Mouse (Mus musculus) Patski (cell line): ENCODE measurements around the gene Ift88. TPM values are rescaled to one million over a fixed set of nuclear protein-coding genes. Genes with fewer than 3 reads are reported as not detected.

Source experiments
- ATAC-seq: fragments of 100-300 bp; one replicate; pipeline ENCODE4 v1.8.0; 2021
- CTCF ChIA-PET: fragments of 350-600 bp; sonication (Branson Sonifier 250); formaldehyde crosslinking; loops from one replicate; lab custom pipeline; 2022; ENCODE audit warnings: inconsistent platforms; lab: Charles Lee
- POLR2A ChIA-PET: fragments of 350-600 bp; sonication (Branson Sonifier 250); formaldehyde crosslinking; loops from one replicate; lab custom pipeline; 2022; ENCODE audit warnings: antibody characterized with exemption, inconsistent platforms; lab: Charles Lee
- DNase-seq: peaks from one replicate; pipeline ENCODE4 v3.0.0-alpha.2; 2011; ENCODE audit warnings: low read depth, low spot score
- H3K27me3 ChIP-seq: fragments of 371-371 bp; one replicate; pipeline ENCODE4 v1.5.1; 2021
- CTCF ChIP-seq: fragments of 100-300 bp; IDR thresholded peaks from one replicate; pipeline ENCODE4 v1.5.1; 2021
- in situ Hi-C: fragments of 300-500 bp; cut with MboI; formaldehyde crosslinking; loops from 3 replicates; pipeline ENCODE4 v1.11.1; 2018; ENCODE audit warnings: low pct_unique_long_range_greater_than_20kb, mixed read lengths
- polyA plus RNA-seq: library from polyadenylated mRNA; unstranded; gene quantifications from one replicate; pipeline ENCODE4 v1.2.3, GENCODE M21; 2021

Gene Ift88
- polyA plus RNA-seq, 1 experiment from 2014 or later = 21.4 TPM

GRCm38 (mm10) chr14:57540683-57541082 is 116.8 kb downstream of the Ift88 start:
- ChIA-PET POLR2A (no interaction called here), CTCF (interaction anchor here (1.3 kb wide), 1 partner anchor 15 kb away, joined by 3 read pairs; no protein-coding TSS in a partner anchor)
- no peaks in the 10 kb centered on the region for H3K27me3 ChIP-seq
- ATAC-seq (no peak), DNase-seq (no peak)
- in situ Hi-C loops = no loop called here
- no peak for TF ChIP-seq CTCF

- DNase-seq (no peak), ATAC-seq (no peak)
- ChIA-PET CTCF (no interaction called here), POLR2A (no interaction called here)
- H3K27me3 ChIP-seq = no peaks in the 10 kb centered on the region
- in situ Hi-C loops = no loop called here
- no peak for TF ChIP-seq CTCF
These were observed 118.4 kb downstream of the Ift88 start for GRCm38 (mm10) chr14:57542231-57542630.

GRCm38 (mm10) chr14:57543420-57544039 is 119.7 kb downstream of the Ift88 start:
- H3K27me3 ChIP-seq = no peaks in the 10 kb centered on the region
- in situ Hi-C loops = no loop called here
- ATAC-seq (no peak), DNase-seq (no peak)
- POLR2A ChIA-PET = no interaction called here
- CTCF ChIA-PET = interaction anchor here (1.1 kb wide), 1 partner anchor 28 kb away, joined by 4 read pairs; the partner anchor contains the start of gene Eef1akmt1
- no peak for TF ChIP-seq CTCF

- ChIA-PET CTCF (no interaction called here), POLR2A (no interaction called here)
- TF ChIP-seq CTCF = no peak
- ATAC-seq = no peak
- no peak for DNase-seq
- H3K27me3 ChIP-seq = no peaks in the 10 kb centered on the region
- in situ Hi-C loops = no loop called here
These were observed 121.7 kb downstream of the Ift88 start for GRCm38 (mm10) chr14:57545526-57545925.

GRCm38 (mm10) chr14:57546131-57546530 is 122.3 kb downstream of the Ift88 start:
- ChIA-PET CTCF (interaction anchor here (0.9 to 1.0 kb wide), 2 partner anchors 11 to 17 kb away, joined by 3 to 4 read pairs; no protein-coding TSS in a partner anchor), POLR2A (no interaction called here)
- H3K27me3 ChIP-seq = no peaks in the 10 kb centered on the region
- no peak for TF ChIP-seq CTCF
- ATAC-seq (no peak), DNase-seq (no peak)
- in situ Hi-C loops = no loop called here

- ATAC-seq (no peak), DNase-seq (no peak)
- in situ Hi-C loops = no loop called here
- ChIA-PET CTCF (interaction anchor here (0.9 to 1.0 kb wide), 2 partner anchors 11 to 17 kb away, joined by 3 to 4 read pairs; no protein-coding TSS in a partner anchor), POLR2A (no interaction called here)
- no peaks in the 10 kb centered on the region for H3K27me3 ChIP-seq
- TF ChIP-seq CTCF = no peak
These were observed 122.7 kb downstream of the Ift88 start for GRCm38 (mm10) chr14:57546557-57547021.

GRCm38 (mm10) chr14:57547062-57547461 is 123.2 kb downstream of the Ift88 start:
- POLR2A ChIA-PET = no interaction called here
- no peak for DNase-seq
- in situ Hi-C loops = no loop called here
- TF ChIP-seq CTCF = no peak
- H3K27me3 ChIP-seq = no peaks in the 10 kb centered on the region
- CTCF ChIA-PET = interaction anchor here (0.9 to 1.0 kb wide), 2 partner anchors 12 to 18 kb away, joined by 3 to 4 read pairs; no protein-coding TSS in a partner anchor
- ATAC-seq = no peak

- POLR2A ChIA-PET = no interaction called here
These were observed 129.1 kb downstream of the Ift88 start for GRCm38 (mm10) chr14:57552945-57553344.

GRCm38 (mm10) chr14:57554434-57554833 is 130.6 kb downstream of the Ift88 start:
- no peaks in the 10 kb centered on the region for H3K27me3 ChIP-seq
- ChIA-PET POLR2A (no interaction called here), CTCF (no interaction called here)
- DNase-seq = no peak
- in situ Hi-C loops = no loop called here
- no peak for ATAC-seq
- no peak for TF ChIP-seq CTCF

More at GRCm38 (mm10) chr14:57552945-57553344, 129.1 kb downstream of the Ift88 start:
- CTCF ChIA-PET = no interaction called here
- in situ Hi-C loops = no loop called here
- no peaks in the 10 kb centered on the region for H3K27me3 ChIP-seq
- ATAC-seq (no peak), DNase-seq (no peak)
- no peak for TF ChIP-seq CTCF

GRCm38 (mm10) chr14:57555471-57556070 is 131.7 kb downstream of the Ift88 start:
- POLR2A ChIA-PET = interaction anchor here (0.6 kb wide), 1 partner anchor 113 kb away, joined by 3 read pairs; no protein-coding TSS in a partner anchor
- CTCF ChIA-PET = interaction anchor here (0.8 to 1.2 kb wide), 2 partner anchors 15 to 27 kb away, joined by 3 read pairs; no protein-coding TSS in a partner anchor
- in situ Hi-C loops = no loop called here
- TF ChIP-seq CTCF = no peak
- ATAC-seq (no peak), DNase-seq (no peak)
- no peaks in the 10 kb centered on the region for H3K27me3 ChIP-seq

GRCm38 (mm10) chr14:57556922-57557321 is 133.1 kb downstream of the Ift88 start:
- ATAC-seq (no peak), DNase-seq (no peak)
- H3K27me3 ChIP-seq = no peaks in the 10 kb centered on the region
- in situ Hi-C loops = no loop called here
- CTCF ChIA-PET = interaction anchor here (1.5 to 1.6 kb wide), 2 partner anchors 24 to 45 kb away, joined by 3 to 5 read pairs; no protein-coding TSS in a partner anchor
- no peak for TF ChIP-seq CTCF
- POLR2A ChIA-PET = no interaction called here
